Mouse (Mus musculus) lung, adult 2 months (tissue): ENCODE results near the gene Gcc1. TPM values are rescaled to one million over a fixed set of nuclear protein-coding genes. Genes with fewer than 3 reads are reported as not detected.
A peak's percentile ranks its signal among the peaks of the same experiment; 100 is the strongest.

ENCODE experiments used
- DNase-seq: peaks from one replicate; pipeline ENCODE4 v3.0.0; 2022
- H3K4me1 ChIP-seq: fragments of 200-500 bp; 2 replicates; pipeline ENCODE4 v1.6.1; 2011; ENCODE audit warnings: low read length; ENCODE audit not compliant: control insufficient read depth, insufficient read depth
- H3K4me3 ChIP-seq: fragments of 200-500 bp; replicated peaks from 2 replicates; pipeline ENCODE3; 2011; ENCODE audit warnings: low read depth, mild to moderate bottlenecking, control low read depth, low read length; ENCODE audit errors: extremely low read depth
- CTCF ChIP-seq: fragments of 200-500 bp; IDR thresholded peaks from 2 replicates; pipeline ENCODE4 v1.5.1; 2011; ENCODE audit warnings: mild to moderate bottlenecking, low read length, control low read depth; ENCODE audit not compliant: insufficient read depth
- POLR2A ChIP-seq: fragments of 200-500 bp; IDR thresholded peaks from 2 replicates; pipeline ENCODE4 v1.6.1; 2011; ENCODE audit warnings: low read depth, mild to moderate bottlenecking, control low read depth, low read length, borderline replicate concordance; ENCODE audit errors: extremely low read depth
- WGBS: fragments of 180-500 bp; shearing (Covaris S2); methylation state at CpG from one replicate; pipeline ENCODE4 v1.1.7; 2018; 5-methylcytosine and 5-hydroxymethylcytosine counted together
- polyA plus RNA-seq: library from polyadenylated mRNA; depleted of rRNA; stranded (reverse); fragments of >200 nt; gene quantifications from 2 replicates; pipeline ENCODE4 v1.2.3, GENCODE M21; 2012

The Gcc1 gene
- polyA plus RNA-seq, 1 experiment: 9.3 TPM

DNA sequence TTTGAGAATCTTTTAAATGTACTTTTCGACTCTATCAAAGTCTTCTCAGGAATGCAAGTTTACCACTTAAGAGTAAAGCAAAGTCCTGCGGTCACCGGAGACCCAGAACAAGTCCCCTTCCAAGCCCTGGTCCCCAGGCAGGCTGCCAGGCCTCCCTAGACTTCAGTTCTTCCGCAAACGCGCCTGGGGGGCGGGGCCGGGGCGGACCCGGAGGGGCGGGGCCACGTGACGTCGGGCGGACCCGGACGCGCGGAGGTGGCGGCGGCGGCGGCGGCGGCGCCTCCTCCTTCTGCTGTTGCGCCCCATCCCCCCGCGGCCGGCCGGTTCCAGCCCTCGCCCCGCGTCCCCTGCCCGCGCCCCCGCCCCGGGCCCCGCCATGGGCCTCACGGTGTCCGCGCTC lies 4.9 kb downstream of the Gcc1 start, which contains the start of gene Arf5:
TSS of gene Arf5 (plus strand) at position 248 of the 400 bp plus-strand sequence.
- whole genome bisulfite sequencing: under 1% methylated on average over 39 of the region's 42 CpGs
- no peak for TF ChIP-seq CTCF
- TF ChIP-seq POLR2A: peak; percentile 80; the same call in 1 of the 2 replicates
- peak within 1 kb of the TSS; percentile 74 for H3K4me3 ChIP-seq
- peak; percentile 94 for DNase-seq
- peaks cover 21% of the 10 kb centered on the region; the same call in 1 of the 2 replicates for H3K4me1 ChIP-seq

GRCm38 (mm10) chr6:28422651-28423290 lies 5.4 kb downstream of the Gcc1 start:
- Histone ChIP-seq H3K4me1 (peaks cover 23% of the 10 kb centered on the region; the same call in 1 of the 2 replicates), H3K4me3 (no peak overlapping the region)
- no peak for DNase-seq
- 66% methylated on average over 15 of the region's 15 CpGs for WGBS
- TF ChIP-seq CTCF (no peak), POLR2A (no peak)

DNA sequence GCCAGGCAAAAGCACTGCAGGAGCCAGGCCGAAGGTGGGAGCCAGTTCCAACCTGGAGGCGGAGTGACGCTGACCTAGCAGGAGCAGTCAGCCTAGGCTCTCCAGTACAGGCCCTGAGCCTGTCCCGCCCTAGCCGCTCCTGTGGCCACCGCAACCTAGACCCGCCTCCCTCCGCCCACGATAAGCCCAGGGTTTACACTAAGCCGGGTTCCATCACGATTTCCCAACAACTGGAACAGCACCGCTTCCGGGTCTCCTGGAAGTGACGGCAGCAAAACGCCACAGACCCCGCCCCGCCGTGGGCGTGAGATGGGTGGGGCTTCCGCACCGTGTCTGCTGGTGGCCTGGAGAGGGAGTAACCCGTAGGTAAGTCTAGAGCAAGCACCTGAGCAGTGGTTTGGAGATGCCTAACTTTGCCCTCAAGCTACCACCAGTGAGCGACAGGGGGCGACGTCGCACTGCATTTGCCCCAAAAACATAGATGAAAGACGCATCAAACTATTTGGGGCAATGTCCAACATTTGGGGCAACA lies 6.7 kb downstream of the Gcc1 start:
- Histone ChIP-seq H3K4me1 (peaks cover 27% of the 10 kb centered on the region; the same call in 1 of the 2 replicates), H3K4me3 (peak overlapping the region; percentile 83)
- under 1% methylated on average over 27 of the region's 27 CpGs for WGBS
- DNase-seq: peak; percentile 98
- TF ChIP-seq POLR2A (peak; percentile 61; the same call in 1 of the 2 replicates), CTCF (peak; percentile 76)

DNA sequence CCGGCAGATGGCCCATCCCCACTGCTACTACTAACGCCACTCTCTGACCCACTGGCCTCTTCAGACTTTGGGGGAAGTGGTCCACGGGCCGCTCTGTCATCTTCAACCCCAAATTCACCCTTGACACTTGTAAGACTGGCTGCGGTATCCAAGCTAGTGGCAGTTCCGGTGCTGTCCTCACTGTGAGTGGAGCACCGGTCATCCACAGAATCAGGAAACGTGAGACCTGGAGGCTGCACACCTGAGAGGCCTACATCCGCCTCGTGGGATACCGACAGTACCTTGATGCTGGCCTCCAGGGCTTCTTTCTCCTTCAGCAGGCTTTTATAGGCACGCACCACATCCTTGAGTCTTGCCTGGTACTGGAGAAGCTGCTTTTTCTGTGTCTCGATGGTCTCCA lies 7.3 kb downstream of the Gcc1 start:
- TF ChIP-seq POLR2A (no peak), CTCF (no peak)
- no peak for DNase-seq
- H3K4me1 ChIP-seq: peaks cover 27% of the 10 kb centered on the region; the same call in 1 of the 2 replicates
- H3K4me3 ChIP-seq: peak overlapping the region; percentile 83
- WGBS: 9% methylated on average over 13 of the region's 13 CpGs

DNA sequence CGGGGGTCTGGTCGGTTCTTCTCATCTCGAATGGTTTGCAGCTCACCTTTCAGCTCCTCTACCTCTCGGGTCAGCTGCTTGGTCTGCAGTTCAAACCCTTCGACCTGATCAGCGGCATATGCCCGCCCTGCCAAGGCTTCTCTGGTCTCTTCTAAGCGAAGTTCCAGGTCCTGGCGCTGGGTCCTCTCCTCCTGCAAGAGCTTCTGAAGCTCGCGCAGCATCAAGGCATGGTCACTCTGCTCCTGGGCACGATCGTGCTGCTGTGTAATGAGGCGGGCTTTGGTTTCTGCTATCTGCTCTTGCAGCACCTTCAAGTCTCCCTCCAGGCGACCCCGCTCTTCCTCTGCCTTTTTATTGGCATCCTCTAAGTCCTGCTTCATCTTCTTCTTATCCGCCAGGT lies 7.8 kb downstream of the Gcc1 start:
- no peak for TF ChIP-seq POLR2A
- no peak for TF ChIP-seq CTCF
- H3K4me3 ChIP-seq: peak overlapping the region; percentile 83
- no peak for DNase-seq
- peaks cover 27% of the 10 kb centered on the region; the same call in 1 of the 2 replicates for H3K4me1 ChIP-seq
- WGBS: 76% methylated on average over 17 of the region's 17 CpGs

DNA sequence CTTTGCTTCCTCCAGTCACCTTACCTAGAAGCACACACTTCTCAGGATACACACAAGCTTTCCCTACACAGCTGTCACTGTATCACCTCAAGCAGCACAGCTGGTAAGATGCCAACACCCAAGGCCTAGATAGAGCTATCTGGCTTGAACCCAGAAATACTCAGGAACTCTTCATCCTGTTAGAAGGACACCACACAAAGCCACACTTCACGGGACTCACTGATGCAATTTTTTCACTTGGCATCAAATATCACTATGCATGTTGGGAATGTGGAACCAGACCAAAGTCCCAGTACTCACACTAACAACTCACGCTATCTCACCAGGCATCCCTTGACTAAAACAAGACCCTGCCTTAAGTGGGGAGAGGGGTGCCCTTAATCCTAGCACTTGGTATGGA lies 8.5 kb downstream of the Gcc1 start:
- 11% methylated on average over 2 of the region's 2 CpGs for WGBS
- DNase-seq: no peak
- H3K4me1 ChIP-seq: peaks cover 27% of the 10 kb centered on the region; the same call in 1 of the 2 replicates
- TF ChIP-seq CTCF: no peak
- TF ChIP-seq POLR2A: no peak
- H3K4me3 ChIP-seq: no peak overlapping the region

GRCm38 (mm10) chr6:28418449-28418848 lies 9.7 kb downstream of the Gcc1 start:
- Histone ChIP-seq H3K4me1 (peaks cover 24% of the 10 kb centered on the region; the same call in 1 of the 2 replicates), H3K4me3 (peak overlapping the region; percentile 19)
- TF ChIP-seq CTCF: no peak
- no peak for TF ChIP-seq POLR2A
- peak; percentile 29 for DNase-seq
- 58% methylated on average over 14 of the region's 14 CpGs for WGBS

DNA sequence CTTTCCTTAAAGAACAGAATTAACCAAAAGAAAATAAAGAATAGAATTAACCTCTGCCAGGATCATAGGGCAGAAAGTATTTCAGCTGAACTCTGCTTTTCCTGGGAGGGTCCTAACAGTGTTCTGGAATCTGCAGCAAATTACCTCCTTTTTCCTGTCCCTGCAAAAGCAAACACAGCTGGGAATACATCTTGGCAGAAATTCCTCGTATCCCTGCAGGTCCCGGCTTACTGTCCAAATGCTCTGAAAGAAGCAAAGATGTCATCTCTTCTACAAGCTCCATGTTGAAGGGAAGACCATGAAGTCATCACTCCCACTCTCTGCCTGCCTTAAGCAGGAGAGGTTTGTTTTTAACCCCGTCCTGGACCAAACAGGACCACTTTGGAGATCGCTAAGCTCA lies 11.2 kb downstream of the Gcc1 start:
- peaks cover 20% of the 10 kb centered on the region; the same call in 1 of the 2 replicates for H3K4me1 ChIP-seq
- H3K4me3 ChIP-seq: no peak overlapping the region
- 44% methylated on average over 4 of the region's 4 CpGs for WGBS
- DNase-seq: no peak
- TF ChIP-seq CTCF (no peak), POLR2A (no peak)

- Histone ChIP-seq H3K4me3 (no peak overlapping the region), H3K4me1 (no peaks in the 10 kb centered on the region)
- WGBS: 67% methylated on average over 2 of the region's 2 CpGs
- no peak for DNase-seq
- no peak for TF ChIP-seq CTCF
- no peak for TF ChIP-seq POLR2A
These were observed 17.0 kb downstream of the Gcc1 start for GRCm38 (mm10) chr6:28411236-28411635.

GRCm38 (mm10) chr6:28410053-28410452 lies 18.1 kb downstream of the Gcc1 start:
- TF ChIP-seq CTCF: no peak
- no peak for TF ChIP-seq POLR2A
- 43% methylated on average over 9 of the region's 9 CpGs for WGBS
- DNase-seq: no peak
- H3K4me3 ChIP-seq: no peak overlapping the region
- no peaks in the 10 kb centered on the region for H3K4me1 ChIP-seq
